Mouse (Mus musculus) liver, embryonic 13.5 days (tissue): ENCODE measurements around the gene Serpind1. TPM values are rescaled to one million over a fixed set of nuclear protein-coding genes. Genes with fewer than 3 reads are reported as not detected.

ENCODE experiments used
- ATAC-seq: fragments of 200-750 bp; cut with Nextera tagmentation; 2 replicates; pipeline ENCODE4 v1.8.0; 2017; ENCODE audit warnings: low read depth, mild to moderate bottlenecking, moderate number of reproducible peaks, moderate library complexity
- DNase-seq: peaks from one replicate; pipeline ENCODE4 v3.0.0; 2022
- H3K27ac ChIP-seq: fragments of 300-500 bp; sonication (generic); 2 replicates; pipeline ENCODE4 v1.5.1; 2015; ENCODE audit warnings: moderate library complexity, mild to moderate bottlenecking, inconsistent platforms
- H3K27me3 ChIP-seq: fragments of 300-500 bp; sonication (generic); 2 replicates; pipeline ENCODE4 v1.6.1; 2015; ENCODE audit warnings: mild to moderate bottlenecking, inconsistent platforms
- H3K36me3 ChIP-seq: fragments of 300-500 bp; sonication (generic); 2 replicates; pipeline ENCODE4 v1.6.1; 2015; ENCODE audit warnings: mild to moderate bottlenecking, inconsistent platforms
- H3K4me1 ChIP-seq: fragments of 300-500 bp; sonication (generic); replicated peaks from 2 replicates; pipeline ENCODE4 v1.6.1; 2015; ENCODE audit warnings: inconsistent platforms
- H3K4me2 ChIP-seq: fragments of 300-500 bp; sonication (generic); 2 replicates; pipeline ENCODE4 v1.6.1; 2015; ENCODE audit warnings: inconsistent platforms, mild to moderate bottlenecking, moderate library complexity
- H3K4me3 ChIP-seq: fragments of 300-500 bp; sonication (generic); replicated peaks from 2 replicates; pipeline ENCODE4 v1.5.1; 2015; ENCODE audit warnings: mild to moderate bottlenecking, inconsistent platforms
- H3K9ac ChIP-seq: fragments of 300-500 bp; sonication (generic); 2 replicates; pipeline ENCODE4 v1.6.1; 2015; ENCODE audit warnings: mild to moderate bottlenecking, inconsistent platforms
- H3K9me3 ChIP-seq: fragments of 300-500 bp; sonication (generic); replicated peaks from 2 replicates; pipeline ENCODE4 v1.6.1; 2016; ENCODE audit warnings: inconsistent platforms
- WGBS: fragments of 180-500 bp; shearing (Covaris S2); methylation state at CpG from one replicate; pipeline ENCODE4 v1.1.7; 2015; ENCODE audit not compliant: insufficient replicate concordance; 5-methylcytosine and 5-hydroxymethylcytosine counted together
- polyA plus RNA-seq: library from polyadenylated mRNA; unstranded; fragments of >200 nt; fragmentation: Nextera tagmentation; extraction: Ambion mirVana; gene quantifications from 2 replicates; pipeline ENCODE4 v1.2.1, GENCODE M21; 2015

Serpind1 gene
- polyA plus RNA-seq, 1 experiment from 2014 or later: 124 TPM

- Histone ChIP-seq H3K27me3 (no peaks in the 10 kb centered on the region), H3K9ac (no peak overlapping the region), H3K4me1 (no peaks in the 10 kb centered on the region), H3K9me3 (no peaks in the 10 kb centered on the region), H3K36me3 (peaks cover 52% of the 10 kb centered on the region), H3K4me3 (no peak overlapping the region), H3K27ac (no peak overlapping the region), H3K4me2 (no peak overlapping the region)
- DNase-seq: no peak
- 73% methylated on average over 6 of the region's 6 CpGs for WGBS
- no peak for ATAC-seq
These were observed 24.9 kb downstream of the Serpind1 start for GRCm38 (mm10) chr16:17356031-17356430.

- no peaks in the 10 kb centered on the region for H3K27me3 ChIP-seq
- H3K27ac ChIP-seq: no peak overlapping the region
- peaks cover 38% of the 10 kb centered on the region for H3K36me3 ChIP-seq
- H3K4me3 ChIP-seq: no peak overlapping the region
- no peaks in the 10 kb centered on the region for H3K9me3 ChIP-seq
- 85% methylated on average over 4 of the region's 4 CpGs for WGBS
- no peak overlapping the region for H3K9ac ChIP-seq
- ATAC-seq (no peak), DNase-seq (no peak)
- no peak overlapping the region for H3K4me2 ChIP-seq
- peaks cover 10% of the 10 kb centered on the region; the same call in 1 of the 2 replicates for H3K4me1 ChIP-seq
These were observed 27.6 kb downstream of the Serpind1 start for GRCm38 (mm10) chr16:17358787-17359186.

- Histone ChIP-seq H3K9me3 (no peaks in the 10 kb centered on the region), H3K4me1 (peaks cover 10% of the 10 kb centered on the region; the same call in 1 of the 2 replicates), H3K36me3 (peaks cover 12% of the 10 kb centered on the region), H3K9ac (no peak overlapping the region), H3K27ac (no peak overlapping the region), H3K4me3 (no peak overlapping the region), H3K27me3 (no peaks in the 10 kb centered on the region), H3K4me2 (no peak overlapping the region)
- WGBS: 95% methylated on average over 4 of the region's 4 CpGs
- DNase-seq (no peak), ATAC-seq (no peak)
These were observed 51.1 kb downstream of the Serpind1 start for GRCm38 (mm10) chr16:17382306-17382705.

- peak; percentile 92 for ATAC-seq
These were observed 52.6 kb downstream of the Serpind1 start for GRCm38 (mm10) chr16:17383594-17384326.

GRCm38 (mm10) chr16:17392784-17393183 is 61.6 kb downstream of the Serpind1 start:
- ATAC-seq: no peak
- Histone ChIP-seq H3K9me3 (no peaks in the 10 kb centered on the region), H3K27ac (no peak overlapping the region), H3K4me2 (no peak overlapping the region), H3K36me3 (peaks cover 10% of the 10 kb centered on the region), H3K9ac (no peak overlapping the region), H3K4me1 (no peaks in the 10 kb centered on the region), H3K27me3 (no peaks in the 10 kb centered on the region), H3K4me3 (no peak overlapping the region)
- WGBS: 79% methylated on average over 4 of the region's 4 CpGs
- no peak for DNase-seq

More at GRCm38 (mm10) chr16:17383594-17384326, 52.6 kb downstream of the Serpind1 start:
- Histone ChIP-seq H3K4me3 (no peak overlapping the region), H3K4me1 (peaks cover 10% of the 10 kb centered on the region; the same call in 1 of the 2 replicates), H3K36me3 (peaks cover 7% of the 10 kb centered on the region; the same call in 1 of the 2 replicates), H3K27ac (no peak overlapping the region), H3K9me3 (no peaks in the 10 kb centered on the region), H3K4me2 (no peak overlapping the region), H3K9ac (no peak overlapping the region), H3K27me3 (no peaks in the 10 kb centered on the region)
- 39% methylated on average over 2 of the region's 2 CpGs for WGBS
- DNase-seq: peak; percentile 14

Other genes starting within 250 kb of the Serpind1 start
- 57.4 and 64.3 TPM in 2 replicates for gene Ppil2, start 220.1 kb upstream of the Serpind1 start, polyA plus RNA-seq
- 28.3 and 28.9 TPM in 2 replicates for gene 2610318N02Rik, start 206.2 kb upstream of the Serpind1 start, polyA plus RNA-seq
- 75.6 and 77.1 TPM in 2 replicates for gene Sdf2l1, start 199.0 kb upstream of the Serpind1 start, polyA plus RNA-seq
- gene Ydjc, start 186.8 kb upstream of the Serpind1 start, polyA plus RNA-seq: 15.7 and 15.8 TPM in 2 replicates
- 0.62 and 0.81 TPM in 2 replicates for gene Ccdc116, start 184.1 kb upstream of the Serpind1 start, polyA plus RNA-seq
- gene Ube2l3, start 128.7 kb upstream of the Serpind1 start, polyA plus RNA-seq: 247 and 282 TPM in 2 replicates
- gene Rimbp3, start 122.8 kb upstream of the Serpind1 start, polyA plus RNA-seq: 0.12 and 0.14 TPM in 2 replicates
- gene Hic2, start 97.8 kb upstream of the Serpind1 start, polyA plus RNA-seq: 2.9 and 3.2 TPM in 2 replicates
- gene Tmem191c, start 55.3 kb upstream of the Serpind1 start, polyA plus RNA-seq: 2.8 and 3.2 TPM in 2 replicates
- gene Snap29, start 74.6 kb downstream of the Serpind1 start, polyA plus RNA-seq: 8.8 and 10.7 TPM in 2 replicates
- 12.9 and 15.1 TPM in 2 replicates for gene Pi4ka, start 74.9 kb downstream of the Serpind1 start, polyA plus RNA-seq
- 30.8 and 35.8 TPM in 2 replicates for gene Crkl, start 120.6 kb downstream of the Serpind1 start, polyA plus RNA-seq
- gene Aifm3, start 158.2 kb downstream of the Serpind1 start, polyA plus RNA-seq: 0.76 and 1.2 TPM in 2 replicates
- gene Lztr1, start 177.3 kb downstream of the Serpind1 start, polyA plus RNA-seq: 22.6 and 24.0 TPM in 2 replicates
- gene Thap7, start 199.8 kb downstream of the Serpind1 start, polyA plus RNA-seq: 30.1 and 32.0 TPM in 2 replicates
- not detected in 2 replicates for gene Lrrc74b, start 229.9 kb downstream of the Serpind1 start, polyA plus RNA-seq
- gene P2rx6, start 230.5 kb downstream of the Serpind1 start, polyA plus RNA-seq: 0.09 TPM in 1 of 2 replicates, not detected in the other